Mouse (Mus musculus) embryo, embryonic 10 days (tissue): ENCODE data around the gene Zfp819.
"Not testable (repeated sequence)": the region's sequence is repeated elsewhere in the genome, so short reads cannot be mapped to it uniquely, and the experiment has no call there.

Experiments
- DNase-seq: peaks from one replicate; pipeline ENCODE4 v3.0.0-alpha.2; 2015; ENCODE audit warnings: low spot score

The Zfp819 gene

DNA sequence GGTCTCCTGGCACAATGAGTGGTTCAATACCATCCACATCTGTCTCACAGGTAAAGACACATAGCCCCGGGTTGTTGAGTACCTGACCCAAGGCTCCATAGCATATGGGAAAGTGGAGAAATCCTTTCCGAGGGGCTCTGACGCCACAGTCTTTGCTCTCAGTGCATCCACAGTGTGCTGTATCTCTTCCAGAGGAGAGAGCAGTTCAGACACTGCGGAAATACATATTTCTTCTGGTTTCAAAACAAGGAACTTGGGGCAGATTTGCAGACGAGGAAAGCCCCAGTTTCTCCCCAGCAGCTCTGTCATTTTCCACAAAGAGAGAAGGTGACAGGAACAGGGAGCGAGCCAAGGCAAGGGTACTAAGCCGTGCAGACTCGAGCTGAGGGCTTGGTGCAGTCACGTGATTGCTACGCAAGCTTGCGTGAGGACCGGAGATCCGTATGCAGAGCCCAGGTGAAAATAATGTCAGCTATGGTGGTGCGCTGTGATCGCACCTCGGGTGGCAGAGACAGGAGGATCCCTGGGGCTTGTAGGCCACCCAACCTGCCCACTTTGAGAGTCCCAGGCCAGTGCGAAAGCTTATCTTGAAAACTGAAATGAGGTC, 36.2 kb downstream of the Zfp819 start:
- DNase-seq = no peak

DNA sequence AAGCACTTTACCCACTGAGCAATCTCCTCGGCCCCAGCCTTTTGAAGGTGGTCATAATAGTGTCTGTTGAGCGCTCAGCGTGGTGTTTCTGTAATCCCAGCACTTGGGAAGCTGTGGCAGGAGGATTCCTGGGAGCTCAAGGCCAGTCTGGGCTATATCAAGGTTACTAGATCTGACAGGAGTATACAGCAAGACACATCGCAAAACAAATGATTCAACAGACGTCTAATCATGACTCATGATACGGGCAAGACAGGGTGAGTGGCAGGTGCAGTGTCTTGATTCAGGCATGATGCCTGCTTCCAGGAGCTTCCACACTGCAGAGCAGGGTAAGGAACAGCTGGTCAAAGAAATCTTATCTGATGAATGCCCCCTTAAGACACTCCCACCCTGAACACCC, 45.7 kb downstream of the Zfp819 start:
- DNase-seq = no peak

DNA sequence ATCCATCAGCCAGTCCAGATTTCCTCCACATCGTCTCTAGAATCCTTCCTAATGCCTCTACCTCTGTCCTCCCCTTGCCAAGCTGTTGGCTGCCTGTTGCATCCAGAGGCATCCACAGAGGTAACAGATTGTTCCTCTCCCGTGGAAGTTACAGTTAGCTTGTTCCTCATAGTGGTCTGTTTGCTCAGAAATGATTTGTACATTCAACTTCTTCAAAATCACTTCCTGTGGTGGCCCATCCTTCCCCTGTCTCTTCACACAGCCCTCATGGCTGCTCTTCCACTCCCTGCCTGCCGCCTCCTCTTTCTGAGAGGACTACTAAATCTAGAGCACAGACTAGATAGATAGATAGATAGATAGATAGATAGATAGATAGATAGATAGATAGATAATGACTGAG, 47.5 kb downstream of the Zfp819 start:
- DNase-seq = no peak

DNA sequence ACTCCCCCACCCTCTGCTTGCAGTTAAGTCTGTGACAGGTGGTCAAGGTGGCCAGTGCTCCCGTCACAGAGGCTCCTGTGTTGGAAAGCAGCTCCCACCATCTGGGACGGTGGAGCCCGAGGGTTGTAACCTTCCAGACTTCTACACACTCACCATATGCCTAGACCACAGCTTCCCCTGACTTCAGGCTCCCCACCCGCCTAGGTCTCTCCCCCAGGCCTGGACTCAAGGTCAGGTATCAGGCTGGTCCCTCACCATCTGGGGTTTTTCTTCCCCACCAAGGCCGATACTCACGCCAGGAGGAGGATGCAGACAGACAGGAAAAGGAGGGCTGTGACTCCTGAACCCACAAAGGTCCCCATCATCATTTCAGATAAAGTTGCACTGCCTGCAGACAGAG, 49.3 kb downstream of the Zfp819 start:
- DNase-seq = no peak

DNA sequence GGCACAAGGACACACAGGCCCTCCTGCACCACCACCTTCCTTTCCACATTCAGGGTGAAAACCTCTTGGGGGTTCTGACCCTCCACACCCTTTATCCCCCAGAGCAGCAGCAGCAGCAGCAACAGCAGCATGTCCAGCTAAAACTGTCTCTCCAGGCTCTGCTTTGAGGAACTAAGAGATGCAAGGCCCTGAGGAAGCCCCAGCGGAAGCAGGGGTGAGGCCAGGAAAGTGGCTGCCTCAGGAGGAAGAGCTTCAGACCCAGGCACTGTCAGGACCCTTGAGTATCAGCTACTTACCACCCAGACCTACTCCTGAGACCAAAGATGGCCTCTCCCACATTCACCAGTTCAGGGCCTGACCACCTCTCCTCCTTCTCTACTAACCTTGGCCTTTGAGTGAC, 53.0 kb downstream of the Zfp819 start, which contains the start of gene Siglece:
Siglece (minus strand) TSS at position 160 of the 400 bp plus-strand sequence.
- DNase-seq = no peak

DNA sequence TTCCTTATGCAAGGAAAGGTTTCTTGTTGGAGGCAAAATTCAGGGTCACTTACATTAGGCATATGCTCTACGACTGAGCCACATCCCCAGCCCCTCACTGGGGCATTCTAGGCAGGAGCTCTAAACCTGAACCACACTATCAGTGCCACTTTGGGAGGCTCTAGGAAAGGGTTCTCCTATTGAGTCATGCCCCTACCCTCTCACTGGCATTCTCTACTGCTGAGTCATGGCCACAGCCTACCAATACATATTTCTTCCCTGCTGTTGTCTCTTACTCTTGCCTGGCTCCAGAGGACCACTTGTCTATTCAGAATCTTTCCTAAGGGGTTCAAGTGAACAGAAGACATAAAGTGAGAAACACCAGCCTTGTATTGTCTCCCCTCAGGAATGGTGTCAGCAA, 55.8 kb downstream of the Zfp819 start:
- DNase-seq = no peak

DNA sequence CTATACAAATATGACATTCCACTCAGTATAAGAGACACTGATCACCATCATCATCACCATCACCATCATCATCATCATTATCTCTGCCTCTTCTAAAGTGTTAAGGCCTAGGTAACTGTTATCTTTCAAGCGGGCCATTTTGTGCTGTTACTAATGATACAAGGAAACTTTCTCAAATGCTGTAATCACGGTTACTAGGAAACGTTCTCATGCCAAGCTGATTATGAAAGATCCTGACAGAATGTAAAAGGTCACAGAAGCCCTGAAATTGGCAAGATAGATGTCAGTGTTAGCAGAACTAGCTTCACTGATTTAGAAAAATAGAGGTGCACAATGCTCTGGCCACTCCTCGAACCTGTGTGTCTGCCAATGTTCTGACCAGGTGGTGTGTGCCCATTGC, 60.3 kb downstream of the Zfp819 start:
- DNase-seq = not testable (repeated sequence)
